Comparison of ENCODE assay signal across 21 mouse cellular contexts in genomic region chr10:107759624-107760023, GRCm38 (mm10). TPM values are rescaled to one million over a fixed set of nuclear protein-coding genes. Genes with fewer than 3 reads are reported as not detected.
"Had no signal": no experiment of that assay in that cellular context is flagged by ENCODE, and none has a peak within 500 bp of the region (broad histone marks: within the 10 kb centered on the region; RNA-seq: fewer than 3 reads in every experiment).

No protein-coding gene starts in this region.

- H3K4me3 ChIP-seq: lung, embryonic 15.5 days; megakaryocyte, embryonic 14.5 days; midbrain, embryonic 13.5 days; midbrain, embryonic 15.5 days; neural tube, embryonic 12.5 days; stomach, embryonic 15.5 days had no signal

- DNase-seq: lung, adult 2 months; lung, postnatal 14 days; lung, postnatal 36 days; right cerebral cortex, postnatal 14 days; thymus, adult 2 months; thymus, postnatal 25 days; thymus, postnatal 4 days had no signal

- H3K9ac ChIP-seq: lung, embryonic 15.5 days; midbrain, embryonic 13.5 days; midbrain, embryonic 15.5 days; neural tube, embryonic 12.5 days; stomach, embryonic 15.5 days had no signal

- H3K27ac ChIP-seq: lung, embryonic 15.5 days; macrophage; midbrain, embryonic 13.5 days; midbrain, embryonic 15.5 days; neural tube, embryonic 12.5 days; stomach, embryonic 15.5 days; stomach, postnatal 0 days had no signal

- H3K9me3 ChIP-seq: lung, embryonic 15.5 days; megakaryocyte, embryonic 14.5 days; midbrain, embryonic 13.5 days; midbrain, embryonic 15.5 days; neural tube, embryonic 12.5 days; stomach, embryonic 15.5 days had no signal

- H3K4me2 ChIP-seq: lung, embryonic 15.5 days; midbrain, embryonic 11.5 days; midbrain, embryonic 13.5 days; midbrain, embryonic 15.5 days; neural tube, embryonic 12.5 days; stomach, embryonic 15.5 days had no signal

- H3K27me3 ChIP-seq: lung, embryonic 15.5 days; megakaryocyte, embryonic 14.5 days; midbrain, embryonic 13.5 days; midbrain, embryonic 15.5 days; neural tube, embryonic 12.5 days; stomach, embryonic 15.5 days had no signal

- ATAC-seq: lung, postnatal 0 days; midbrain, embryonic 13.5 days; midbrain, embryonic 15.5 days had no signal

- H3K4me1 ChIP-seq: lung, embryonic 15.5 days; megakaryocyte, embryonic 14.5 days; midbrain, embryonic 13.5 days; midbrain, embryonic 15.5 days; neural tube, embryonic 12.5 days; stomach, embryonic 15.5 days had no signal

- H3K36me3 ChIP-seq: lung, embryonic 15.5 days; midbrain, embryonic 13.5 days; midbrain, embryonic 15.5 days; neural tube, embryonic 12.5 days; stomach, embryonic 15.5 days had no signal

RNA-seq across cellular contexts. Expression of gene Ptprq, which starts 39.8 kb away (rescaled TPM):
- total RNA-seq: megakaryocyte progenitor cell, adult 5-6 weeks; monocyte, adult 5-6 weeks; neutrophil, adult 5-6 weeks had no signal
- polyA plus RNA-seq: macrophage; spleen, adult 2 months had no signal
